Mouse (Mus musculus) heart, embryonic 15.5 days (tissue): ENCODE data around the gene Dlk2. TPM values are rescaled to one million over a fixed set of nuclear protein-coding genes. Genes with fewer than 3 reads are reported as not detected.

Experiments used
- ATAC-seq: fragments of 200-750 bp; cut with Nextera tagmentation; replicated peaks from 2 replicates; pipeline ENCODE4 v1.8.0; 2017; ENCODE audit warnings: low read depth, moderate TSS enrichment; ENCODE audit not compliant: insufficient number of reproducible peaks, insufficient read depth, low FRiP score
- H3K27ac ChIP-seq: fragments of 300-500 bp; sonication (generic); 2 replicates; pipeline ENCODE4 v1.5.1; 2015; ENCODE audit warnings: mild to moderate bottlenecking, inconsistent platforms
- H3K27me3 ChIP-seq: fragments of 300-500 bp; sonication (generic); 2 replicates; pipeline ENCODE4 v1.6.1; 2015; ENCODE audit warnings: inconsistent platforms
- H3K36me3 ChIP-seq: fragments of 300-500 bp; sonication (generic); 2 replicates; pipeline ENCODE4 v1.6.1; 2015; ENCODE audit warnings: mild to moderate bottlenecking, inconsistent platforms
- H3K4me1 ChIP-seq: fragments of 300-500 bp; sonication (generic); replicated peaks from 2 replicates; pipeline ENCODE4 v1.6.1; 2015; ENCODE audit warnings: inconsistent platforms
- H3K4me2 ChIP-seq: fragments of 300-500 bp; sonication (generic); 2 replicates; pipeline ENCODE4 v1.6.1; 2015; ENCODE audit warnings: inconsistent platforms, mild to moderate bottlenecking, moderate library complexity
- H3K4me3 ChIP-seq: fragments of 300-500 bp; sonication (generic); 2 replicates; pipeline ENCODE4 v1.5.1; 2015; ENCODE audit warnings: mild to moderate bottlenecking, inconsistent platforms
- H3K9ac ChIP-seq: fragments of 300-500 bp; sonication (generic); 2 replicates; pipeline ENCODE4 v1.6.1; 2015; ENCODE audit warnings: mild to moderate bottlenecking, inconsistent platforms
- H3K9me3 ChIP-seq: fragments of 300-500 bp; sonication (generic); replicated peaks from 2 replicates; pipeline ENCODE4 v1.6.1; 2016; ENCODE audit warnings: inconsistent platforms
- WGBS: fragments of 180-500 bp; shearing (Covaris S2); methylation state at CpG from one replicate; pipeline ENCODE4 v1.1.7; 2015; ENCODE audit warnings: mixed read lengths; 5-methylcytosine and 5-hydroxymethylcytosine counted together
- polyA plus RNA-seq: library from polyadenylated mRNA; unstranded; fragments of >200 nt; fragmentation: Nextera tagmentation; extraction: Ambion mirVana; gene quantifications from 2 replicates; pipeline ENCODE4 v1.2.1, GENCODE M21; 2015

Gene Dlk2
- polyA plus RNA-seq, 1 experiment from 2014 or later: 0.49 TPM

GRCm38 (mm10) chr17:46296601-46297000, 620 bp upstream of the Dlk2 start:
- Histone ChIP-seq H3K27ac (no peak overlapping the region), H3K27me3 (peaks cover 69% of the 10 kb centered on the region), H3K9ac (no peak overlapping the region), H3K4me3 (peak overlapping the region; percentile 66; the same call in 1 of the 2 replicates), H3K4me1 (peaks cover 17% of the 10 kb centered on the region), H3K4me2 (no peak overlapping the region), H3K36me3 (no peaks in the 10 kb centered on the region), H3K9me3 (no peaks in the 10 kb centered on the region)
- ATAC-seq: no peak
- WGBS: 43% methylated on average over 6 of the region's 6 CpGs

- peak overlapping the region; percentile 66 for H3K4me3 ChIP-seq
- H3K27ac ChIP-seq: no peak overlapping the region
- peak overlapping the region; percentile 100 for H3K4me2 ChIP-seq
- H3K36me3 ChIP-seq: no peaks in the 10 kb centered on the region
- H3K4me1 ChIP-seq: peaks cover 17% of the 10 kb centered on the region
- no peaks in the 10 kb centered on the region for H3K9me3 ChIP-seq
- H3K9ac ChIP-seq: peak overlapping the region; percentile 66
- ATAC-seq: no peak
- peaks cover 69% of the 10 kb centered on the region for H3K27me3 ChIP-seq
- 11% methylated on average over 6 of the region's 6 CpGs for WGBS
Measured at GRCm38 (mm10) chr17:46297028-46297363, 225 bp upstream of the Dlk2 start.

GRCm38 (mm10) chr17:46298220-46298913, 1.1 kb downstream of the Dlk2 start:
- H3K4me3 ChIP-seq: peak overlapping the region; percentile 66
- no peaks in the 10 kb centered on the region for H3K36me3 ChIP-seq
- peak overlapping the region; percentile 100 for H3K4me2 ChIP-seq
- ATAC-seq: peak; percentile 55; the same call in 1 of the 2 replicates
- peak overlapping the region; percentile 66 for H3K9ac ChIP-seq
- peaks cover 63% of the 10 kb centered on the region for H3K27me3 ChIP-seq
- under 1% methylated on average over 48 of the region's 48 CpGs for WGBS
- no peaks in the 10 kb centered on the region for H3K9me3 ChIP-seq
- peaks cover 17% of the 10 kb centered on the region for H3K4me1 ChIP-seq
- H3K27ac ChIP-seq: no peak overlapping the region

GRCm38 (mm10) chr17:46301892-46302291, 4.7 kb downstream of the Dlk2 start:
- Histone ChIP-seq H3K36me3 (no peaks in the 10 kb centered on the region), H3K9me3 (no peaks in the 10 kb centered on the region), H3K4me2 (no peak overlapping the region), H3K27me3 (peaks cover 35% of the 10 kb centered on the region), H3K4me3 (no peak overlapping the region), H3K9ac (no peak overlapping the region), H3K4me1 (peaks cover 17% of the 10 kb centered on the region), H3K27ac (no peak overlapping the region)
- WGBS: 65% methylated on average over 12 of the region's 12 CpGs
- no peak for ATAC-seq

GRCm38 (mm10) chr17:46304184-46304583, 7.0 kb downstream of the Dlk2 start:
- Histone ChIP-seq H3K36me3 (no peaks in the 10 kb centered on the region), H3K4me3 (no peak overlapping the region), H3K27me3 (peaks cover 13% of the 10 kb centered on the region), H3K4me2 (no peak overlapping the region), H3K27ac (no peak overlapping the region), H3K9ac (no peak overlapping the region), H3K9me3 (no peaks in the 10 kb centered on the region), H3K4me1 (no peaks in the 10 kb centered on the region; the same call in 1 of the 2 replicates)
- 92% methylated on average over 9 of the region's 9 CpGs for WGBS
- no peak for ATAC-seq

GRCm38 (mm10) chr17:46306956-46307355, 9.7 kb downstream of the Dlk2 start:
- no peak for ATAC-seq
- Histone ChIP-seq H3K4me1 (peaks cover 8% of the 10 kb centered on the region), H3K9ac (no peak overlapping the region), H3K9me3 (no peaks in the 10 kb centered on the region), H3K4me2 (no peak overlapping the region), H3K36me3 (no peaks in the 10 kb centered on the region), H3K4me3 (no peak overlapping the region), H3K27ac (no peak overlapping the region), H3K27me3 (no peaks in the 10 kb centered on the region)
- 91% methylated on average over 15 of the region's 15 CpGs for WGBS

- H3K4me1 ChIP-seq: peaks cover 8% of the 10 kb centered on the region
- 39% methylated on average over 12 of the region's 12 CpGs for WGBS
- no peak overlapping the region for H3K9ac ChIP-seq
- H3K27ac ChIP-seq: 0 out of 2 replicates have a peak overlapping the region, but pooled peaks have one; percentile 35
- H3K36me3 ChIP-seq: no peaks in the 10 kb centered on the region
- no peak overlapping the region for H3K4me3 ChIP-seq
- no peaks in the 10 kb centered on the region for H3K27me3 ChIP-seq
- H3K9me3 ChIP-seq: no peaks in the 10 kb centered on the region
- H3K4me2 ChIP-seq: no peak overlapping the region
- ATAC-seq: peak; percentile 76; the same call in 1 of the 2 replicates
Measured at GRCm38 (mm10) chr17:46309835-46310234, 12.6 kb downstream of the Dlk2 start.

- no peaks in the 10 kb centered on the region for H3K27me3 ChIP-seq
- peaks cover 8% of the 10 kb centered on the region for H3K4me1 ChIP-seq
- no peak overlapping the region for H3K9ac ChIP-seq
- no peak overlapping the region for H3K27ac ChIP-seq
- H3K4me2 ChIP-seq: no peak overlapping the region
- H3K9me3 ChIP-seq: no peaks in the 10 kb centered on the region
- 79% methylated on average over 10 of the region's 10 CpGs for WGBS
- no peak overlapping the region for H3K4me3 ChIP-seq
- ATAC-seq: no peak
- no peaks in the 10 kb centered on the region for H3K36me3 ChIP-seq
Measured at GRCm38 (mm10) chr17:46310515-46310914, 13.3 kb downstream of the Dlk2 start.

- Histone ChIP-seq H3K4me1 (peaks cover 8% of the 10 kb centered on the region), H3K4me2 (no peak overlapping the region), H3K9me3 (no peaks in the 10 kb centered on the region), H3K4me3 (no peak overlapping the region), H3K36me3 (no peaks in the 10 kb centered on the region), H3K27ac (no peak overlapping the region), H3K27me3 (no peaks in the 10 kb centered on the region), H3K9ac (no peak overlapping the region)
- ATAC-seq: no peak
- WGBS: 83% methylated on average over 9 of the region's 9 CpGs
Measured at GRCm38 (mm10) chr17:46313135-46313715, 16.0 kb downstream of the Dlk2 start.

- 83% methylated on average over 10 of the region's 10 CpGs for WGBS
- H3K9ac ChIP-seq: no peak overlapping the region
- no peaks in the 10 kb centered on the region for H3K36me3 ChIP-seq
- no peak overlapping the region for H3K4me3 ChIP-seq
- no peaks in the 10 kb centered on the region for H3K4me1 ChIP-seq
- ATAC-seq: no peak
- H3K27me3 ChIP-seq: no peaks in the 10 kb centered on the region
- no peak overlapping the region for H3K4me2 ChIP-seq
- no peaks in the 10 kb centered on the region for H3K9me3 ChIP-seq
- H3K27ac ChIP-seq: no peak overlapping the region
Measured at GRCm38 (mm10) chr17:46315813-46316212, 18.6 kb downstream of the Dlk2 start.

- H3K4me3 ChIP-seq: no peak overlapping the region
- no peaks in the 10 kb centered on the region for H3K9me3 ChIP-seq
- H3K4me2 ChIP-seq: no peak overlapping the region
- 66% methylated on average over 6 of the region's 6 CpGs for WGBS
- no peak for ATAC-seq
- no peak overlapping the region for H3K27ac ChIP-seq
- no peak overlapping the region for H3K9ac ChIP-seq
- no peaks in the 10 kb centered on the region for H3K4me1 ChIP-seq
- peaks cover 11% of the 10 kb centered on the region; the same call in 1 of the 2 replicates for H3K36me3 ChIP-seq
- no peaks in the 10 kb centered on the region for H3K27me3 ChIP-seq
Measured at GRCm38 (mm10) chr17:46320492-46320891, 23.3 kb downstream of the Dlk2 start.
